Mouse (Mus musculus): ENCODE data around the gene Mbd6.

GRCm38 (mm10) chr10:127262548-127263398 lies 26.0 kb downstream of the Mbd6 start, which contains the start of gene Kif5a:
- TF ChIP-seq CTCF (IDR thresholded peaks at IDR 0.05; ENCODE audit: borderline replicate concordance, control insufficient read depth, extremely low read depth, insufficient read depth, low read length, poor library complexity) (no peak), POLR2A (IDR thresholded peaks at IDR 0.05; ENCODE audit: control insufficient read depth, extremely low read depth, insufficient read depth, low read length, poor library complexity) (no peak)
